Comparison of ENCODE assay signal across 1 mouse cellular context in the genomic region with DNA sequence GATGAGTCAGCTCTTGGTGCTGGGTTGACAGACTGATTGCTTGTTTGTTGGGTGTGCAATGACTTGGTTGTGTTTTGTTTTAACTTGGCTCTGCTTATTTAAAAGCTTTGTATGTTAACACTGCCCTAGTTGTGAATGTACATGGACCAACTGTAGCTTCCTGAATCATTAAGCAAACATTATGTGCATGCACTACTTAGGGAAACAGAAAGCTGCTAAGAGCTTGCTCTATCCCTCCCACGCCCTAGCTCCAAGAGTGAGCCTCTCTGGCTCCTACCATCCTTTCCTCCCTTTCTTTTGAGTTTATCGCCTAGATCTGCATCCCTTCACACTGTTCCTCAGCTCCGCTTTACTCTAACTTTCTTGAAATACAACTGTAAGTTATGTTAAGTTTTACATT.
TF ChIP-seq lines count a peak whose summit lies in the region.

No protein-coding gene starts in this region.

TF ChIP-seq in MEL, 35 proteins besides CTCF, POLR2A, EP300 and RAD21:
- no peak for TF ChIP-seq KAT2A (conservative IDR thresholded peaks at IDR 0.05; ENCODE audit: low read depth, low read length)
- TF ChIP-seq TCF12 (IDR thresholded peaks at IDR 0.05; ENCODE audit: low read depth, low read length) = no peak
- no peak for TF ChIP-seq ZNF384 (IDR thresholded peaks at IDR 0.05; ENCODE audit: low read depth, low read length)
- no peak for TF ChIP-seq E2F4 (IDR thresholded peaks at IDR 0.05; ENCODE audit: borderline replicate concordance, low read depth, low read length)
- TF ChIP-seq NELFE (IDR thresholded peaks at IDR 0.05; ENCODE audit: low read depth, low read length) = no peak
- no peak for TF ChIP-seq UBTF (IDR thresholded peaks at IDR 0.05; ENCODE audit: borderline replicate concordance, insufficient read depth, low read depth, low read length)
- TF ChIP-seq TBP (IDR thresholded peaks at IDR 0.05; ENCODE audit: low read depth, low read length) = no peak
- no peak for TF ChIP-seq BHLHE40 (IDR thresholded peaks at IDR 0.05; ENCODE audit: borderline replicate concordance, low read depth, low read length)
- no peak for TF ChIP-seq MXI1 (IDR thresholded peaks at IDR 0.05; ENCODE audit: low read depth, low read length)
- TF ChIP-seq MEF2A (IDR thresholded peaks at IDR 0.05; ENCODE audit: extremely low read depth, insufficient replicate concordance, low read depth, low read length, poor library complexity, severe bottlenecking) = no peak
- no peak for TF ChIP-seq TAL1 (IDR thresholded peaks at IDR 0.05; ENCODE audit: low read length)
- TF ChIP-seq CHD2 (IDR thresholded peaks at IDR 0.05; ENCODE audit: low read length) = no peak
- no peak for TF ChIP-seq USF1 (IDR thresholded peaks at IDR 0.05; ENCODE audit: low read depth, low read length)
